Mouse (Mus musculus) lung, postnatal 14 days (tissue): ENCODE data around the gene Gpc6.

Source experiments
- DNase-seq: peaks from one replicate; pipeline ENCODE4 v3.0.0; 2021

Gene Gpc6

DNA sequence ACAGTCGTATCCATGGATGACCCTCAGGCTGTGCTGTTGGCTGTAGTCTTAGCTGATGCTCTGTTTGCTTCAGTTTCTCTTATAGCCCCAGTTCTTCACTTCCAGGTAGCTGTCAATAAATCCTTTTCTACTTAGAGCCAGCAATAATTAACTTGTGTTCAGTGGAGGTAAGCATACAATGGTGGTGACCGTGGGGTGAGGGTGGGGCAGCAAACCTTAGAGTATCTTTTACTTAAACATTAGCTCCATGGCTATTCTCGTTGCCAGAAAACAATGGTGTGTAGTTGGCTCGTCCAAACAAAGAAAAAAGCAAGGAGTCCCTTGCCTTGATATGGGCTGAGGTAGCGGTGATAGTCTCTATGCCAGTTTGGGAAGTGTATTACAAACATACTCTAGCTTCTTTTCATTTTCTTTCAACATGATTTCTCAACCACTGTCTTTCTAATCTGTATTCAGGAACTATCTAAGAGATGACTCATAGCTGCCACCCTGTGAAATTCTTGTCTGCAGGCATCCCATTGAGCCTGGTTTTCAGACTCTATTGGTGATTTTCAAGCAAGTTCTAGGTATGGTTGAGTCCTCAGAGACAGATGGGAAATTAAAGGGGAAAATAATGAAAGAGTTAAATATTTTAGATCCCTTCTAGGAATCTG lies 22.9 kb downstream of the Gpc6 start:
- DNase-seq, result no peak

DNA sequence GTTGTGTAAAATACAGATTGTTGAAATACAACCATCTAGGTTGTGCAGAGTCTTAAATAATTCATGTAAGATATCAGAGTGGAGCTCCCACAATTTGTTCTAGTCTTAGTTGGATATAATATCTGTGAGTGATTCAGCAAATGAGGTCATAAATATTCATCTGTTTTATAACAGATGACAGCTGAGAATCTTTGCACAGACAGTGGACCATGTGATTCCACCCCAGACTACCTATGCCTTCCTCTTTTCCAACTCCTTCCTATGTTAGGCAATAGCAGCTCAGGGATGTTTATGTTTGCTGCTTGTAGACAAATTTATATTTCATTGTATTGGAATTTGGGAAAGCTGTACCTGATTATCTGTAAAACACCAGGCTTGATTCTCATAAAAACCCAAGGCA lies 32.0 kb downstream of the Gpc6 start:
- DNase-seq, result no peak

DNA sequence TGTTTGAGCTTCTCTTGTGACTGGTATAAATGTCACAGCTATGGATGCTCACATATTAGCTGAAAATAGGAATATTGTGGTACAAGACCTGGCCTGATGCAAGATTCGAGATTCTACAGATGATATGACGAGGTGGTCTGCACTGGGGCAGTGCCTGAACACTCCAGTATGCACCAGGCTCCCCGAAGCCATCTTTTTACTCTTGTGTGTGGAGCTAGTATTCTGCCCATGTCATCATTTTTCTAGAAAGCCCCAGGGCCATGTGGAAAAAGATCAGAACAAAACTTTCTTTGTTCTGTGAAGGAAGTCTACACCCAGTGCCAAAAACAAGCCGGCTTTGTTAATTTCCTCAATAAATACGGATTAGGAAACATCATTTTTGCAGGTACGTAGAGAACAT lies 39.7 kb downstream of the Gpc6 start:
- no peak for DNase-seq

DNA sequence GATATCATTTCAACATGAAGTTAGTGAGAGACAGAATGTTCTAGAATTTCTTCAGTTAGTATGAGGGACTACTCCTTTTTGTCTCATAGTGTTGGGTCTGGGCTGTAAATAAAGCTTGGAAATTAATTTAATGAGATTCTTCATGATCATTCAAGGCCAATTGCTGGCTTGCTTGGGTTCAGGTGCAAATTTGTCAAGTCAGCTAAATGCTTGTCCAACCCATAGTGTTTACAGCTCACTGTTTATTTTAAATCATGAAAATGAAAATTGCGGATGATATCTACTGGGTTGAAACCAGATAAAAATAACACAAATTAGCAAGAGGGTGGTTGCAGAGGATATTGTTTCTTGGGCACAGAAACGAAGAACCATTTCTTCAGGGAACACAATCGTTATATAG lies 49.6 kb downstream of the Gpc6 start:
- no peak for DNase-seq

DNA sequence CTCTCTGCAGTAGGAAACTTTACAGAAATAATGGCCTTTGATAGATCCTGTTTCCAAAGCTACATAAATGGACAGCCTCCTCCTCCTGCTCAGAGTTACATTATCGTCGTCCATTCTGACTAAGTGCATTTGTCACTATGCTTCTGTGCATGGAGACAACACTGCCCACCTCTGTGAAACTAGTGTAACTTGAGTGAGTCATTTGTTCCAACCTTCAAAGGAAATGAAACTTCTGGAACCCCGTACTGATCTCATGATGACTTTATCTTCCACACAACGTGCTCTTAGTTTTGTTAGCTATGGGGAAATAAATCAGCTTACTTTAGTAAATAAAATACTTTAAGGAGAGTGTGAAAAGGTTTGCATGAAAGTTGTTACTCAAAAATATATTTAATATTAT lies 50.1 kb downstream of the Gpc6 start:
- no peak for DNase-seq

DNA sequence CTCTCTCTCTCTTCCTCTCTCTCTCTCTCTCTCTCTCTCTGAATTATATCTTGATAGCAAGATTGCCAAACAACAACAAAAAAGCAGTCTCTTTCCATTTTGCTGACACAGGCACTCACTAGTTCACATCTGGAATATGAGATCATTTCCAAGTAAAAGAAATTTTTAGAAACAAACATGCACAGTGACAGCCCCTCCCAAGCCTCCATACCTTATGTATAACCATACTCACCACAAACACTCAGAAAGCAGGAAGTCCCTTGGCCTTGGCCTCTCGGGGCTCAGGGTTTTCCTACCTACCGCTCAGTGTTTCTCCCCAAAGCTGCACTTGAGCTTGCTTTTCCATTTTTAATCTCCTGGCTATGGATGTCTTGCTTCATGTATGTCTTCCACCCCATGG lies 52.1 kb downstream of the Gpc6 start:
- no peak for DNase-seq

DNA sequence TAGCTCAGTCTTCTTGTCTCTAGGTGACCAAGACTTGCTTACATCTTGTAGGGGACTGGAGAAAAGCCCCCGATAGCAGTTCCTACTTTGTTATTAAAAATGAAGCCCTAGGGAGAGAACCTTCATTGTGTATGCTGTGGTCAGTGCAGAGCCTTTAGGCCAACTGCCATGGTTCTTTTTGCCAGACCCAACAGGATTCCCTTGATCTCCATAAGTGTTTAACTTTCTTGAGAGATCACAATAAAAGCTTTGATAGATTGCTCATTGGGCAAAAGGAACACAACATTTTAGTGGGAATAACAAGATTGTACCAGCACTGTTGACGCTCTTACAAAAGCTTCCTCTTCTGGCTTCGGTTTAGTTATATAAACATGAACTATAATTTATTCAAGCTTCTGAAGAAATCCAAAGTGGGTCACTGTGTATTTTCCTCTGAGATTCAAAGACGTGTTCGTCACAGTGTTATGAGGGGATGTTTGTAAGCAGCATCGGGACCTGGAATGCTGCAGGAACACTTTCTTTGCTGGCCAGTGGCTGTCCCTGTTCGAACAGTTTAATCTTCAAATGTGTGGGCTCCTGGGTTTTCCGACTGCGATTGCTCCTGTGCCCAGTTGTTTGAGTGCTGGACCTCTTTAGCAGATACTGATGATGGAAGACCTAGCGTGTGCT lies 54.7 kb downstream of the Gpc6 start:
- DNase-seq, result no peak

DNA sequence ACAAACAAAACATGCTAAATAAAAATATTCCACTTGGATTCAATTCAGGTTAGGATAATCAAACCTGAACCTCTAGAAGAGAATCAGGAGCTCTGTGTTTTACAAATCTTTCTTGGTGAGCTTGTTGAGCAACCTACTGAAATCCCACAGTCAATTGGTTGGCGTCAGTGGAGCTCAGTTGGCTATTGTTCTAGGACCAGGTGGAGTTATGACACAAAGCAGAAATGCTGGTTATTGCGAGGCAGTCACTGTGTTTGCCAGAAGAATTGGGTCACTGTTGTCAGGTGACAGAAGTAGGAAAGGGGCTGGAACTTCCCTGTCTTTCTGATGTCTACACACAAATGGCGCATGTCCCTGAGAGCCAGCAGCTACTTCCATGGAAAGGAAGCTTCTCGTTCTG lies 56.6 kb downstream of the Gpc6 start:
- no peak for DNase-seq

DNA sequence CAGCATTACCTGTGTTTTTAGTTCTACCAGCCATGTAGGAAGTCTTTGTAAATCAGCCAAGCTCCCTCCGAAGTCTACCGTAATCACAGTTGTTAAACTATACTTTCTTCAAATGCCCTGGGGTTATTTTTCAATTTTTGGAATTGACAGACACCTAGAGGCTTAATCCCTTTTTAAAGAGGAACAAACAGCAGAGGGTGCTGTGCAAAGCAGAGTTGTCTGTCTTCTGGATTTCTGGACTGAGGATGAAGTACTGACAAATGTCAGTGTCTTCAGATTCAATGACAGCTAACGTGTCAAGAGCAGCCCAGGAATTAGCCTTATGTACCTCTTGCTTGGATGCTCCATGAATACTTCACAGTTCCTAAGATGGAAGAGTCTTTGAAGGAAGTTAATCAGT lies 62.2 kb downstream of the Gpc6 start:
- no peak for DNase-seq

DNA sequence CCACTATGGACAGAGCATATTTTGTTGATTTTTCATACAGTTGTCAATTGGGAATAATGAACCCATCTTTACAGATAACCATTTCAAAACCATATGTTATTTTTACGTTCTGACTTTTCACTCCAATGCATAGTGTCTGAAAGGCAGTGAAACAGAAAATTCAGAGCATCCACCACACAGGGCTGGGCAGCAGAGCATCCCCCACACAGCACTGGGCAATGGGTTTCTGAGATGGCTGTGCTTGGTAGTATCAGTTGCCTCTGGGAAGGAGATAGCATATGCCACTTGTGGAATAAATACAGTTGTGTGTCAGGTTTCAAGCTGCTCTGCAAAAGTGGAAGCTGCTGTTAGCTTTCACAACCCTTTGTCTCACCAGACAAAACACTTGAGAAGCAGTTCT lies 75.3 kb downstream of the Gpc6 start:
- DNase-seq, result no peak

DNA sequence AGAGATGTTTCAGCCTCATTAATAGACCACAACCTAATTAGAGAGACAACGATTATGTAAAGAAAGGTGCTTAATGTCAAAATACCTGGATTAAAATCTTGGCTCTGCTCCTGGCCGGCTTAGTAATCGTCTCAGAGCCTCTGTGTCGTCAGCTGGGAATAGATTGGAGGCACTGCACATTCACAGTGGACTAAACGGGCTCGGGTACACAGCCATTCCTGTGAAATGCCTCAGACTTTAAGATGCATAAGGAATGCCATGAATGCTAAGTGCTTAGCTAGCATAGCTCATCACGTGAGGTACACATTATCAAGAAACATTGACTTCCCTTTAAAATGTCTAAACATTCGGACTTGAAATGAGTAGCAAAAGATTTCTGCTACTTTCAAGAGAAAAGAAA lies 77.2 kb downstream of the Gpc6 start:
- DNase-seq, result no peak

DNA sequence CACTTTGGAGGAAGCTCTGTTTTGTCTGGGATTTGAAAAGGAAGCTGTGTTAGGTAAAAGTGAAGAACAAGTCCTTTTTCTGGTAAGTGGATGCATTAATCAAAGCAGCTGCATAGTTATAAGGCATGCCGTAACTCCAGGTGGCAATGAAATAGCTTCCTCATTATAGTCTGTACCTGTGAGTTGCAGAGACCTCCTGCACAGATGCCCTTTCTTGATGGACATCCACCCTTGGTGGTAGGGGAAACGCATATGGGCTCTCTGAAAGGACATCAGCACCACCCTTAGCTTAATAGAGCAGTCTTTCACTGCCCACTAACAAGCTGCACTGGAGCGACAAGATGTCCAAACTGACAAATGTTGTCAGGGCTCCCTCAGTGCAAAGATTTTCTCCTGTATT lies 83.7 kb downstream of the Gpc6 start:
- no peak for DNase-seq

DNA sequence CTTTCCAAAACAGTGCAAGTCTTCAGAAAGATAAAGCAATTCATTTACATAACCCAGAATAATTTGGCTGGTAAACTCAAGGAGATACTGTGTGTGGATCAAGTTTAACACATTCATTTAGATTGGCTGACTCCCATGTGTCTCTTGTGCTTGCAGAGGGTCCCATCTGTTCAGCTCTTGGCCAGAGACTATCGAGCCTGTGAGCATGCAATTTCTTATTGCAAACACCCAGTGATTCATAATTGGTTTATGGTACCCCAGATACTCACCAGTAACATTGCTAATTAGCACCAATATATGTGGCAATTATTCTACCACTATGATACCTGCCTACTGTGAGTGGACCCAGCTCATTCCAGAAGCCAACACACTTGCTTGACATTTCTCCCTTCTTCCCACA lies 87.9 kb downstream of the Gpc6 start:
- no peak for DNase-seq

DNA sequence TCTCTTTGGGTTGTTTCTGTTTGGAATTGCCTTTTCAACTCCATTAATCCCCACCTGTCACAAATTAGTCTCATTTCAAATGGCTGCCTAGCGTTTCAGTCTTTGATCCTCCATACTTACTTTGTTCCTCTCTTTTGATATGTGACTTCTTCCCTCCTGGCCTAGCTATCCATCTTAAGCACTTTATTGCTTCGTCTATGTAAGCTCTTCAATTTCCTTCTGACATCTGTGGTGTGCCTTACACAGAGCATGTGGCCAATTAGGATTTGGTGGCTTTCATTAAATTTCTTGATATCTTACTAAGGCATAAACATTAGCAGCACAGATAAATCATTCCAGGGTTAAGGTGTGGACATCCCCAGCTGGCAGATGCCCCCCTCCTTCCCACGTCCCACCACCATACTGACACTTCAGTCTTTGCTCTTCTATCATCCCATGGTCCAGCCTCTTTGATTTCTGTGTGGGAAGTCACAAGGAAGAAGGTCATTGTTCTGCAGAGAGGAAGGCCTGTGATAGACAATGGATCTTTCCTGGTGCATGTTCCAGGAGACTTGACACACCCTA lies 88.5 kb downstream of the Gpc6 start:
- no peak for DNase-seq

DNA sequence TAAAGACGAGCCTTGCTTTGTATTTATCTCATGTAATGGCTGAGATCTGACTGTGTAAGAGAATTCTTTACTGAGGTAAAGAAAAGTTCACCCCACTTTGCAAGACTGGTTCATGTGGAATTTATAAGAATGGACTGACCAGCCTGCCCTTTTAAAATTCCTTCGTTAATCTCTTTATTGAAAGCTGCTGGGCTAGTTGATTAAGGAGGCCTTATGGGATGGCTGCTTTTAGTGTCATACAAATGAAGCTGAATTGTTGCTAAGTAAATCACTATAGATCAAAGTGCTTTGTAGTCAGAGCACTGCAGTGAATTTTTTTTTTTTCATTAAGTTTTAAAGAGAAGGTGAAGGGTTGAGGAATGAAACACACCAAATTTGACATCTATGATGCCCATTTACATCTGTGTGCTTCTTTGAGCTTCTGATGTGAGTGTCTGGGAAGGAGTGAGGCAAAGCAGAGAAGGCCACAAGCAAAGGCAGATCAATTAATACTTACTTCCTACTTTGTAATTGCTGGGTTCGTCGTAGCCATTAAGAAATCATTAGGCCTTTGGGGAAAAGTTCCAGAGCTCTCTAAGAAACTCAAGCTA lies 90.3 kb downstream of the Gpc6 start:
- DNase-seq, result no peak

DNA sequence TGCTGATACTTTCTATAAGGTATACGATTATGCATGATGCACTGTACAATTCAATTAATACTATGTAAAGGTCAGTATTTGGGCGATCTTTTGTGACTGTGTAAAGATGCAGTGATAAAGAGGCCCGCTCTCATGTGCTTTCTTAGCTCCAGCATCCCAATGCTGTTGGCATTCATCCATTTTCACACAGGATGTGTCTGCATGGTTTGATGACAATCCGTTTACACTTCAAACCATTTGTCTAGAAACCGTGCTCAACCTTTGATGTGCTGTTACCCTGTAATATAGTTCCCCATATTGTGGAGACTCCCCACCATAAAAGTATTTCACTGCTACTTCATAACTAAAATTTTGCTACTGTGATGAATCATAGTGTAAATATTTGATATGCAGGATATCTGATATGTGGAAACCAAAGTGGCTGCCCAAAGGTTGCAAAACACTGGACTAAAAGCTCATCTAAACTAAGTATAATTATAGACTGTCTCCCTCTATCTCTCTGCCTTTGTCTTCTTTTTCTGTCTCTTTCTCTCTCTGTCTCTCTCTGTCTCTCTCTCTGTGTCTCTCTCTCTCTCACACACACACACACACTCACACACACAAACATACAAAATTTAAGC lies 97.2 kb downstream of the Gpc6 start:
- no peak for DNase-seq

DNA sequence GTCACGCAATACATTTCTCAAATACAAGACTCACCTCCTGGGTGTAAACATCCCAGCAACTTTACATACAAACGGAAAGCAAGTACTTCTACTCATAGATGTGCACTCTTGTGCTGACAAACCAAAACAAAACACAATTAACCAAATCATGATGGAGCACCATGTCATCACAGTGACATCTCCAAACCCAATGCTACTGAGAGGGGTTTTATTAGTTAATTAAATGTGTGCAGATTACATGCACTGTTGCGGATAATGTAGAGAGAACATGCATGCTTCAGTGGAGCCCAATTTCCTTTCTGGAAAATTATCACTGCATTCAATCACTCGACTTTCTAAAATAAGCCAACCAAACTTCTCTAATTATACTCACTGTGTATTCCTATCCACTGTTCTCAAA lies 109.0 kb downstream of the Gpc6 start:
- no peak for DNase-seq

DNA sequence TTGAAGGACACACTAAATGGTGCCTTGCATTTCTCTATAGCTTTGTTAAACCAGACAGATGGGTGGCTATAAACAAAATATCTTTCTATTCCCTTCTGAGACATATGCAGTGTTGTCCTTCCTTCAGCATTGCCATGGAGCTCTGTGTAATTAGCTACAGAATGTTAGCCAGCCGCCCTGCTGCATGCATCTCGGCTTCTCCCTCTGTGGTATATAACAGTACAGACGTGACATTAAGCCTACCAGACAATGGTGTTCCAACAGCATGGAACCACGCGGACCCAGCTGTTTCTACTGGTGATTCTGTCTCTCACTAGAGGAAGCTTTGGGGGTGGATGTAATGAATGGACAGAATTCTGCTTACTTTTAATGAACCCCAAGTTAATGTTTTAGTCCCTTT lies 115.9 kb downstream of the Gpc6 start:
- DNase-seq, result no peak

DNA sequence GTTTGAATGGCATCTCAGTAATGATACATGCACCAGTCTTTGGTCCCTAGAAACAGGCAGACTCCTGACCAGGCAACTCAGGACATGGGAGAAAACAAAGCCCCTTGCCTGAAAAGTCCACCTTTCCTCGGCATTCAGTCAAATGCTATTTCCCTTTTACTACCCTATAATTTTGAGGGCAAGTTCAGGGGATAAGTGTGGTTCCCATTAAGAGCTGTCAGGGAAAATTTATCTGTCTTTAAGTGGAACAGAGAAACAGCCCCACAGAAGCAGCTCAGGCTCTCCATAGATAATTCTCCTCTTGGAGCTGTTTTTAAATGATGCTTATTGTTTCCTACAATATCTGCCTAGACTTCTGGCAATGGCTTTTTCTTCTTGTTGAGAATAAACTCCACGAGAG lies 123.8 kb downstream of the Gpc6 start:
- DNase-seq, result no peak

DNA sequence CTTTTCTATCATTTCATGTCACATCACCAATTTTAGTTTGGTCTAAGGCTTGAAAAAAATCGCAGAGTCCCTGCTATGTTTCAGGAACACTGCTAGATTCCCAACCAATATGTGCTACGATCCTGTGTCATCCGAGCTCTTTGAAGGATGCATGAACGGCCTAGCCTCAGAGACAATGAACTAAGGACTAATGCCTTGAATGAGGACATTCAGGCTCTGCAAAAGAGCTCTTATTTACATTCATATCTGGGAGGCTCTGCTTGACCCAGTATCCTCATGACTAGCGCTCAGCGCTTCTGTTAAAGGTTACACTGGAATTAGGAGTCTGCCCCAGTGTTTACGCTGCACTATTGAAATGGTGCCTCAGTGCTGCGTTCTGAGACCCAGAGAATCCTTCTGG lies 125.8 kb downstream of the Gpc6 start:
- DNase-seq, result no peak

DNA sequence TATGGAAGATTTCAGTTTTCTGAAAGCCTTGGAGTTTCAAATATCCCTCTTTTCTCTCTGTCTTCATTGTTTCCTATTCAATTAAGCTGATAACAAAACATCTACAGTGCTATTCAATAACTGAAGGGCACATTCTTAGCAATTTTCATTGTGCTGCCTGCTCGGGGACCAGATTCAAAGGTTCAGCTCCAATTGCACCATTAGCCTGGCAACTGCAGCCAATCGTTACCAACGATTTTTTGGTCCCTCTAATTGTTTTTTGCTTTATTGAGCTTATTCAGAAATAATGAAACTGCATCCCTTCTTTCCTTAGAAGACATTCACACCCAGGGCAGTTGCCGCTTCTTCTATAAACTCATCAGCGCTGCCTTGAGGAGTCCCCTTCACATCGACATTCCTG lies 128.2 kb downstream of the Gpc6 start:
- DNase-seq, result no peak

DNA sequence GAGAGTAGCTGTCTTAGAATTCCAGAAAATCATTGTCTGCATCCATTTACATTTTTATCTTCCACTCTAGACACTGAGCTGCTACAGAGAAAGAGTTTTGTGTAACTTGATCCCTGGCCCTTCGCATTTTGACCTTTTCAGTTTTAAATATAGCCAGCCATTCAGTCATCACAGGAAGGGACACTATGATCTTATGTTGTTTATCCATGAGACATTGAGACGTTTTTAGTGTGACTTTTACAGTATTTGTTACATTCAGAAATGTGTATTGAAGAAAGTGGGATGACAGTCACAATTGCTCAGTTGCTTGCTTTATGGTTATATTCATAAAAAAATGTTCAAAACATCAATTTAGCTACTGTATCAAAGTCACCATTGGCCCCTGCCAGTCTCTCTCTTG lies 130.0 kb downstream of the Gpc6 start:
- no peak for DNase-seq

DNA sequence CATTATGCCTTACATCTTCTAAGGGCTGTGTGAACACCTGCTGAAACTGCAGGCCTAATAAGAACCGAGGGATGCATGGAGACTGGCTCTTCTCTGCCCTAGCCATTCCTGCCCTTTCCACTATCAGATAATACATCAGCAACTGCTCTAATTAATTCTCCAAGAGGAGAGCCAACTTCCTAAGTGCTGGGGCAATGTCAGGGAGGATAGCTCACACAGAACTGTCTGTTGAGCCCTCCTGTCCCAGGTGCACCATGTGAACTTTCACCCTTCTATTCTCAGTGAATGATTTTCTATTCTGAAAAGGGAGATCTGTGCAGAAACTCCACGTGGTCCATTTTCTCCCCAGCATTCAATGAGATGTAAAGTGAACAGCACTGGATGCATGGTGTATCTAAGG lies 136.0 kb downstream of the Gpc6 start:
- no peak for DNase-seq

DNA sequence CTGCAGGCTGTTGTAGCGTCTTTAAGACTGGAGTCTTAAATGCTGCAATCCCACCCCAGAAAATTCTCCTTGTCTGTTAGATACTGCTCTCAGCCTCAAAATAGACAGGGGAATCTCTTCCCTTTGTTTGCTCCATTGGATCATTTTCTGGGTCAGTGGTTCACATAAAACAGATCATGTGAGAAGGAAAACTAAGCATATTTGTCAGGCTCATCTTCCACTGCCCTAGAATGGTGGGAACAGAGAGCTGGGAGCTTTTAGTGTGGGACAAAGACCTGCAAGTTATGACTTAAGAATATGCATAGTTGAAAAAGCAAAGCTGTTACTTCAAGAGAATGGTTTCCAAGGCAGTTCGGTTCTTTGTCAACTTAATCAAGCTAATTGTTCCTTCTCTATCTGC lies 136.4 kb downstream of the Gpc6 start:
- DNase-seq, result no peak
